Mouse (Mus musculus) testis, adult 10 weeks (tissue): ENCODE measurements around the gene Cox7a2l. TPM values are rescaled to one million over a fixed set of nuclear protein-coding genes. Genes with fewer than 3 reads are reported as not detected.

Experiments used
- polyA plus RNA-seq: library from polyadenylated mRNA; stranded (reverse); fragments of 350-450 nt; fragmentation: Illumina TruSeq; extraction: RNeasy Lipid Tissue Mini Kit (QIAGEN cat#74804); gene quantifications from one replicate; pipeline ENCODE4 v1.2.3, GENCODE M21; 2014; ENCODE audit warnings: low read depth, low replicate concordance

Gene Cox7a2l
- 116 TPM for polyA plus RNA-seq

DNA sequence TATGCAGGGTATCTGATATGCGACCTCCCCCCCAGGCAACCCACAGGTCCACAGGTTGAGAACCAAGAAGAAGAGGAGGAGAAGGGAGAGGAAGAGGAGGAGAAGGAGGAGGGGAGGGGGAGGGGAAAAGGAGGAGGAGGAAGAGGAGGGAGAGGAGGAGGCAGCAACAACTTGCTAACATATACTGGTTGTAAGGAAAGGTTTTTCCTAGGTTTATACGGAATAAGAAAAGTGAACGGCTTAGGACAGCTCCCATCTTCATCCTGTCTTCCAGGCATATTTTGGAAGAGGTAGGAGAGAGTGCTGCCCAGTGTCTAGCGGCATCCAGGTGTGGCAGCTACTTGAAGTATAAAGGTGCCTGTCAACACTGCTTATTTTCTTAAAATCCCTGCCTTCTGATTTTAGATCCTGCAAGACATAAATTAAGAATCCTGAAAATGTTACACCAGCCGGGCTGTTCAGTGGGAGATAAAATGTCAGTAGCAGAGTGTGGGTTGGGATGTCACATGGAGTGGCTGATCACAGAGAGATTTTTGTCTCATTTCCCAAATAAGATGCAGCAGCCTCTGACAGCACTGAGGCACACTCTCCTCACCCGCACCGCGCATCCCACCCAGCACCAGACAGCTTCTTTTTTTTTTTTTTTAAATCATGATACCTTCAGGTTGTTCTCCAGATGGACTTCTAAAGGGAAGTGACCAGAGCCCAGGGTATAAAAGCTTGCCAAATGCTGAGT, at the start of gene Cox7a2l:
TSS of gene Cox7a2l (minus strand) at position 51 of the 736 bp plus-strand sequence.

Other genes starting within 250 kb of the Cox7a2l start
- gene Eml4, start 166.4 kb downstream of the Cox7a2l start, polyA plus RNA-seq: 26.8 TPM
- 0.55 TPM for gene Kcng3, start 114.6 kb upstream of the Cox7a2l start, polyA plus RNA-seq
- gene Mta3, start 188.8 kb upstream of the Cox7a2l start, polyA plus RNA-seq: 25.8 TPM